ENCODE assay signal across 28 mouse cellular contexts in the genomic region with DNA sequence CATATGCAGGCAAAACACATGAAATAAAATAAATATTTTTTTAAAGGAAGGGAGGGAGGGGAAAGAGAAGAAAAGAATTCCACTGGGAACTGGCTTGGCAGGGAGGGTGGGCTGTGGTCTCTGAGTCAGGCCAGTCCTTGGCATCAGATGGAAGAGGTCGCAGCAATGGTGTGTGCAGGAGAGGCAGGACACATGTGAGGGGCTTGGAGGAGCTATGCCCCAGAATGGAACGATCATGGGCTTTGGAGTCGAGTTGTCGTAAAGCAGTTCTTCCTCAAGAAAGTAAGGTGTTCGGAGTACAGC. TPM values are rescaled to one million over a fixed set of nuclear protein-coding genes. Genes with fewer than 3 reads are reported as not detected.
DNase-seq lines count a peak whose midpoint lies in the region; ATAC-seq and TF ChIP-seq lines count a peak whose summit lies in the region.
"Had no signal": no experiment of that assay in that cellular context is flagged by ENCODE, and none has a peak within 500 bp of the region (broad histone marks: within the 10 kb centered on the region; RNA-seq: fewer than 3 reads in every experiment).

No protein-coding gene starts in this region.

- no peak overlapping the region for H3K4me3 ChIP-seq in cerebellum, adult 2 months (replicated peaks; ENCODE audit: insufficient read depth, low read depth, low read length)
- H3K4me3 ChIP-seq in lung, embryonic 15.5 days = no peak overlapping the region
- H3K4me3 ChIP-seq in bone marrow macrophage, adult 2 months (ENCODE audit: insufficient read depth, low read length) = no peak overlapping the region
- no peak overlapping the region for H3K4me3 ChIP-seq in limb, embryonic 13.5 days
- H3K4me3 ChIP-seq: erythroblast, embryonic 14.5 days; forebrain, embryonic 13.5 days; hindbrain, embryonic 15.5 days had no signal

- no peak for TF ChIP-seq POLR2A in cerebellum, adult 2 months (IDR thresholded peaks at IDR 0.05; ENCODE audit: borderline replicate concordance, insufficient read depth, low read length)
- no peak for TF ChIP-seq POLR2A in bone marrow macrophage, adult 2 months (IDR thresholded peaks at IDR 0.05; ENCODE audit: borderline replicate concordance, low read depth, low read length)

- no peak overlapping the region for H3K27ac ChIP-seq in cerebellum, adult 2 months (ENCODE audit: insufficient read depth, low read length)
- H3K27ac ChIP-seq in lung, embryonic 15.5 days = peak overlapping the region; percentile 34; the same call in 1 of the 2 replicates
- H3K27ac ChIP-seq in bone marrow macrophage, adult 2 months (ENCODE audit: insufficient read depth, low read depth, low read length) = peak overlapping the region; percentile 59
- H3K27ac ChIP-seq in limb, embryonic 13.5 days = peak overlapping the region; percentile 28; the same call in 1 of the 2 replicates
- H3K27ac ChIP-seq: forebrain, embryonic 13.5 days; hindbrain, embryonic 15.5 days had no signal

- ATAC-seq in lung, embryonic 15.5 days (ENCODE audit: borderline replicate concordance, extremely low read depth, low FRiP score, low TSS enrichment) = no peak
- ATAC-seq in limb, embryonic 13.5 days (ENCODE audit: low FRiP score, low read depth) = no peak
- ATAC-seq: activated CD4-positive, CD25-positive, alpha-beta regulatory T cell, adult 4 months; forebrain, embryonic 13.5 days had no signal

- no peak overlapping the region for H3K9ac ChIP-seq in lung, embryonic 15.5 days
- no peak overlapping the region for H3K9ac ChIP-seq in limb, embryonic 13.5 days
- H3K9ac ChIP-seq: forebrain, embryonic 13.5 days; hindbrain, embryonic 15.5 days had no signal

- TF ChIP-seq CTCF in cerebellum, adult 2 months (IDR thresholded peaks at IDR 0.05; ENCODE audit: borderline replicate concordance, insufficient read depth, low read depth, low read length) = no peak
- no peak for TF ChIP-seq CTCF in bone marrow macrophage, adult 2 months (IDR thresholded peaks at IDR 0.05; ENCODE audit: low read depth, low read length)

- peaks cover 7% of the 10 kb centered on the region; the same call in 1 of the 2 replicates for H3K4me1 ChIP-seq in cerebellum, adult 2 months (ENCODE audit: control insufficient read depth, insufficient read depth, low read length)
- peaks cover 23% of the 10 kb centered on the region for H3K4me1 ChIP-seq in lung, embryonic 15.5 days
- peaks cover 15% of the 10 kb centered on the region for H3K4me1 ChIP-seq in bone marrow macrophage, adult 2 months (ENCODE audit: control insufficient read depth, insufficient read depth, low read length)
- H3K4me1 ChIP-seq in limb, embryonic 13.5 days = peaks cover 21% of the 10 kb centered on the region

- intact Hi-C loops in gastrocnemius, postnatal 14 days (cut with DNase I; ENCODE audit: low total_unique reads) = no loop called here

- H3K27me3 ChIP-seq in cerebellum, adult 2 months (ENCODE audit: control insufficient read depth, insufficient read depth, low read length) = no peaks in the 10 kb centered on the region
- H3K27me3 ChIP-seq in lung, embryonic 15.5 days = no peaks in the 10 kb centered on the region
- H3K27me3 ChIP-seq in limb, embryonic 13.5 days = no peaks in the 10 kb centered on the region
- H3K27me3 ChIP-seq: forebrain, embryonic 13.5 days; hindbrain, embryonic 15.5 days had no signal

- WGBS in cerebellum, adult 2 months = 87% methylated on average over 5 of the region's 5 CpGs
- 85% methylated on average over 5 of the region's 5 CpGs for WGBS in lung, embryonic 15.5 days
- WGBS in limb, embryonic 13.5 days = 75% methylated on average over 5 of the region's 5 CpGs

- H3K4me2 ChIP-seq in lung, embryonic 15.5 days = no peak overlapping the region
- H3K4me2 ChIP-seq in limb, embryonic 13.5 days (replicated peaks) = no peak overlapping the region
- H3K4me2 ChIP-seq: forebrain, embryonic 13.5 days; heart, embryonic 11.5 days; hindbrain, embryonic 15.5 days had no signal

- no peaks in the 10 kb centered on the region for H3K36me3 ChIP-seq in lung, embryonic 15.5 days
- peaks cover 10% of the 10 kb centered on the region for H3K36me3 ChIP-seq in limb, embryonic 13.5 days
- H3K36me3 ChIP-seq: hindbrain, embryonic 15.5 days had no signal

- no peaks in the 10 kb centered on the region for H3K9me3 ChIP-seq in lung, embryonic 15.5 days
- no peaks in the 10 kb centered on the region for H3K9me3 ChIP-seq in limb, embryonic 13.5 days
- H3K9me3 ChIP-seq: forebrain, embryonic 13.5 days; hindbrain, embryonic 15.5 days had no signal

- peak; percentile 45 for DNase-seq in cerebellum, adult 9-10 months
- no peak for DNase-seq in cerebellum, adult 2 months
- no peak for DNase-seq in lung, postnatal 25 days (ENCODE audit: low spot score)
- no peak for DNase-seq in gastrocnemius, postnatal 14 days
- no peak for DNase-seq in right cerebral cortex, postnatal 36 days (ENCODE audit: low spot score in 2 of 2)
- DNase-seq: adrenal gland, adult 8-10 months; cerebellum, postnatal 25 days; embryo, embryonic 11 days; kidney, postnatal 25 days; lung, postnatal 10 days; midbrain, embryonic 14.5 days; right cerebral cortex, postnatal 14 days; spleen, adult 18-20 months; thymus, postnatal 25 days had no signal

RNA-seq across cellular contexts. Expression of a gene that starts 1.3 kb away (rescaled TPM):
- 19.7 and 20.8 TPM in 2 replicates for polyA plus RNA-seq in cerebellum, adult 2 months (2012; rRNA removed)
- 3.2 and 3.7 TPM in 2 replicates for polyA plus RNA-seq in lung, embryonic 15.5 days (2015; fragmentation: Nextera tagmentation; extraction: Ambion mirVana)
- polyA plus RNA-seq in bone marrow macrophage, adult 2 months (2012; ENCODE audit: insufficient read depth, insufficient read length, missing spikeins) = 2.4 and 3.3 TPM in 2 replicates
- polyA plus RNA-seq in limb, embryonic 13.5 days (2015; fragmentation: Nextera tagmentation; extraction: Ambion mirVana) = 4.8 and 6.4 TPM in 2 replicates
- 1 to 10 TPM; 2.2 to 2.6 TPM for total RNA-seq in gastrocnemius, postnatal 14 days (2021)
- polyA plus RNA-seq: erythroblast, embryonic 14.5 days had no signal

RNA-seq across cellular contexts. Expression of a gene that starts 14.5 kb away (rescaled TPM):
- 0.82 and 1.1 TPM in 2 replicates for polyA plus RNA-seq in cerebellum, adult 2 months (2012; rRNA removed)
- 2.3 and 2.7 TPM in 2 replicates for polyA plus RNA-seq in lung, embryonic 15.5 days (2015; fragmentation: Nextera tagmentation; extraction: Ambion mirVana)
- polyA plus RNA-seq in bone marrow macrophage, adult 2 months (2012; ENCODE audit: insufficient read depth, insufficient read length, missing spikeins) = not detected in 2 replicates
- 14.1 and 17.3 TPM in 2 replicates for polyA plus RNA-seq in limb, embryonic 13.5 days (2015; fragmentation: Nextera tagmentation; extraction: Ambion mirVana)
- total RNA-seq in gastrocnemius, postnatal 14 days (2021) = 10 to 100 TPM; 17.4 to 21.2 TPM
- total RNA-seq: ES-E14; liver, adult 2 months; megakaryocyte progenitor cell, adult 5-6 weeks had no signal
- polyA plus RNA-seq: erythroblast, embryonic 14.5 days; heart, embryonic 11.5 days; kidney, embryonic 14.5 days; liver, adult 2 months; midbrain, embryonic 14.5 days had no signal

RNA-seq across cellular contexts. Expression of a gene that starts 28.9 kb away (rescaled TPM):
- 3.6 and 4.9 TPM in 2 replicates for polyA plus RNA-seq in cerebellum, adult 2 months (2012; rRNA removed)
- polyA plus RNA-seq in lung, embryonic 15.5 days (2015; fragmentation: Nextera tagmentation; extraction: Ambion mirVana) = 4.6 and 5.4 TPM in 2 replicates
- polyA plus RNA-seq in bone marrow macrophage, adult 2 months (2012; ENCODE audit: insufficient read depth, insufficient read length, missing spikeins) = 0.50 and 0.89 TPM in 2 replicates
- 3.8 and 4.4 TPM in 2 replicates for polyA plus RNA-seq in limb, embryonic 13.5 days (2015; fragmentation: Nextera tagmentation; extraction: Ambion mirVana)
- under 1 TPM in 1 of 2 experiments, not detected in 1; 0.13 TPM for total RNA-seq in gastrocnemius, postnatal 14 days (2021)
- total RNA-seq: gastrocnemius, adult 8-10 months had no signal
- polyA plus RNA-seq: activated CD4-positive, CD25-positive, alpha-beta regulatory T cell, adult 4 months; erythroblast, embryonic 14.5 days; liver, embryonic 16.5 days had no signal

RNA-seq across cellular contexts. Expression of a gene that starts 50.6 kb away (rescaled TPM):
- 31.1 and 35.9 TPM in 2 replicates for polyA plus RNA-seq in cerebellum, adult 2 months (2012; rRNA removed)
- 16.8 and 17.3 TPM in 2 replicates for polyA plus RNA-seq in lung, embryonic 15.5 days (2015; fragmentation: Nextera tagmentation; extraction: Ambion mirVana)
- polyA plus RNA-seq in bone marrow macrophage, adult 2 months (2012; ENCODE audit: insufficient read depth, insufficient read length, missing spikeins) = not detected in 2 replicates
- polyA plus RNA-seq in limb, embryonic 13.5 days (2015; fragmentation: Nextera tagmentation; extraction: Ambion mirVana) = 3.1 TPM in 2 replicates
- under 1 TPM; 0.09 to 0.25 TPM for total RNA-seq in gastrocnemius, postnatal 14 days (2021)
- total RNA-seq: liver, adult 2 months; megakaryocyte progenitor cell, adult 5-6 weeks had no signal
- polyA plus RNA-seq: activated CD4-positive, CD25-positive, alpha-beta regulatory T cell, adult 4 months; erythroblast, embryonic 14.5 days had no signal

RNA-seq across cellular contexts. Expression of a gene that starts 51.3 kb away (rescaled TPM):
- polyA plus RNA-seq in cerebellum, adult 2 months (2012; rRNA removed) = 13.1 and 15.2 TPM in 2 replicates
- 6.8 and 7.1 TPM in 2 replicates for polyA plus RNA-seq in lung, embryonic 15.5 days (2015; fragmentation: Nextera tagmentation; extraction: Ambion mirVana)
- polyA plus RNA-seq in bone marrow macrophage, adult 2 months (2012; ENCODE audit: insufficient read depth, insufficient read length, missing spikeins) = 9.5 and 10.2 TPM in 2 replicates
- polyA plus RNA-seq in limb, embryonic 13.5 days (2015; fragmentation: Nextera tagmentation; extraction: Ambion mirVana) = 7.0 and 7.5 TPM in 2 replicates
- 1 to 10 TPM; 4.1 to 6.6 TPM for total RNA-seq in gastrocnemius, postnatal 14 days (2021)
